Mouse (Mus musculus): ENCODE data around the gene Slbp. TPM values are rescaled to one million over a fixed set of nuclear protein-coding genes. Genes with fewer than 3 reads are reported as not detected.

Slbp gene
- 16.7 and 25.4 TPM in 2 replicates for polyA plus RNA-seq (2012; rRNA removed)

GRCm38 (mm10) chr5:33651921-33652782 is at the start of gene Slbp:
Slbp (minus strand) TSS chr5:33652574.
- peak within 1 kb of the TSS; percentile 94 for H3K27ac ChIP-seq (ENCODE audit: insufficient read depth, low read depth, low read length)
- TF ChIP-seq POLR2A (IDR thresholded peaks at IDR 0.05; ENCODE audit: low read depth, low read length) = peak; percentile 99
- no peak for TF ChIP-seq CTCF (IDR thresholded peaks at IDR 0.05; ENCODE audit: extremely low read depth, insufficient read length, insufficient replicate concordance, low read depth, low read length)
- peaks cover 30% of the 10 kb centered on the region for H3K36me3 ChIP-seq (ENCODE audit: control insufficient read depth, insufficient read depth, low read length)
- H3K4me1 ChIP-seq (ENCODE audit: control insufficient read depth, insufficient read depth, insufficient read length, low read length) = peaks cover 13% of the 10 kb centered on the region
- no peaks in the 10 kb centered on the region for H3K27me3 ChIP-seq (ENCODE audit: control insufficient read depth, insufficient read depth, low read length)
- peak within 1 kb of the TSS; percentile 74 for H3K4me3 ChIP-seq (ENCODE audit: low read depth, low read length)
- under 1% methylated on average over 82 of the region's 82 CpGs for WGBS

DNA sequence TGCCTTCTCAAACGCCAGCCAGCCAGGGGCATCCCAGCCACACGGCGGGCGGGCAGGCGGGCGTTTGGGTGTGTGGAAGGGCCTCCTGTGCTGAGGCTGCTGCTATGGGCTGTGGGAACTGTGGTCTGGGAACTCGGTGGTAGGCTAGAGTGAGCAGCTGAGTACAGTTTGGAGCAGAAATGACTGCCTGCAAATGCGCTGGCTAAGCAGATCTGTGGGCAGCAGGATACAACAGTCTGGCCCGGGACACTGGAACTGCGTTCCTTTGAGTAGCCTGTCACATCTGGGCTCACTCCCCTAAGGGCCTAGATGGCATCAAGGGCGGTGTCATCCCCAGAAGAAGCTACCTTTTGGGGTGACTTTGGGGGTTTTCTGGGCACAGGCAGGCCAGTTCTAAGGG is 49.5 kb upstream of the Slbp start:
- WGBS = 91% methylated on average over 11 of the region's 11 CpGs

DNA sequence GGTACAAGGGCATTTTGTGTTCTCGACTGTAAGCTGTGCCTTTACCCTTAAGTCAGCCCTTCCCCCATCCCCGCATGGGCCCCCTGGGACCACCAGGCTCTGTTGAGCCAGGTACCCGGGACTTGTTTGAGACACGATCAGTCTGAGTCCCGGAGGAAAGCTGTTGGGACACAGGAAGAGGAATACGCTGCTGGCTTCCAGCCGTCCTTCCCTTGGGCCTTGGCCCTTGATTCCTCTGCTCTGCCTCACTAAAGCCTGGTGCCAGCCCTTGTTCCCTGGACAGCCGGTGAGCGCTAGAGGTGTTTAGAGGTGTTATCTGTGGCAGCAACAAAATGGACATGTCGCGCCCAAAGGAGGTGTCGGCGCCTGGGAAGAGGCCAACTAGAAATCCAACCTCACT is 47.6 kb upstream of the Slbp start:
- Histone ChIP-seq H3K4me3 (ENCODE audit: low read depth, low read length) (no peak overlapping the region), H3K4me1 (ENCODE audit: control insufficient read depth, insufficient read depth, insufficient read length, low read length) (peaks cover 8% of the 10 kb centered on the region), H3K27ac (ENCODE audit: insufficient read depth, low read depth, low read length) (no peak overlapping the region), H3K36me3 (ENCODE audit: control insufficient read depth, insufficient read depth, low read length) (no peaks in the 10 kb centered on the region), H3K27me3 (ENCODE audit: control insufficient read depth, insufficient read depth, low read length) (peaks cover 6% of the 10 kb centered on the region)
- TF ChIP-seq CTCF (IDR thresholded peaks at IDR 0.05; ENCODE audit: extremely low read depth, insufficient read length, insufficient replicate concordance, low read depth, low read length) = no peak
- TF ChIP-seq POLR2A (IDR thresholded peaks at IDR 0.05; ENCODE audit: low read depth, low read length) = no peak
- 33% methylated on average over 13 of the region's 13 CpGs for WGBS

More for the DNA sequence above, 49.5 kb upstream of the Slbp start:
- TF ChIP-seq POLR2A (IDR thresholded peaks at IDR 0.05; ENCODE audit: low read depth, low read length) (no peak), CTCF (IDR thresholded peaks at IDR 0.05; ENCODE audit: extremely low read depth, insufficient read length, insufficient replicate concordance, low read depth, low read length) (no peak)
- Histone ChIP-seq H3K4me1 (ENCODE audit: control insufficient read depth, insufficient read depth, insufficient read length, low read length) (peaks cover 8% of the 10 kb centered on the region; the same call in 1 of the 2 replicates), H3K27ac (ENCODE audit: insufficient read depth, low read depth, low read length) (no peak overlapping the region), H3K36me3 (ENCODE audit: control insufficient read depth, insufficient read depth, low read length) (no peaks in the 10 kb centered on the region), H3K27me3 (ENCODE audit: control insufficient read depth, insufficient read depth, low read length) (no peaks in the 10 kb centered on the region; the same call in 1 of the 2 replicates), H3K4me3 (ENCODE audit: low read depth, low read length) (no peak overlapping the region)

GRCm38 (mm10) chr5:33698669-33699068 is 46.3 kb upstream of the Slbp start:
- Histone ChIP-seq H3K27me3 (ENCODE audit: control insufficient read depth, insufficient read depth, low read length) (peaks cover 11% of the 10 kb centered on the region), H3K27ac (ENCODE audit: insufficient read depth, low read depth, low read length) (no peak overlapping the region), H3K36me3 (ENCODE audit: control insufficient read depth, insufficient read depth, low read length) (no peaks in the 10 kb centered on the region), H3K4me1 (ENCODE audit: control insufficient read depth, insufficient read depth, insufficient read length, low read length) (peaks cover 11% of the 10 kb centered on the region), H3K4me3 (ENCODE audit: low read depth, low read length) (no peak overlapping the region)
- WGBS = 98% methylated on average over 5 of the region's 5 CpGs
- TF ChIP-seq CTCF (IDR thresholded peaks at IDR 0.05; ENCODE audit: extremely low read depth, insufficient read length, insufficient replicate concordance, low read depth, low read length) (no peak), POLR2A (IDR thresholded peaks at IDR 0.05; ENCODE audit: low read depth, low read length) (no peak)

DNA sequence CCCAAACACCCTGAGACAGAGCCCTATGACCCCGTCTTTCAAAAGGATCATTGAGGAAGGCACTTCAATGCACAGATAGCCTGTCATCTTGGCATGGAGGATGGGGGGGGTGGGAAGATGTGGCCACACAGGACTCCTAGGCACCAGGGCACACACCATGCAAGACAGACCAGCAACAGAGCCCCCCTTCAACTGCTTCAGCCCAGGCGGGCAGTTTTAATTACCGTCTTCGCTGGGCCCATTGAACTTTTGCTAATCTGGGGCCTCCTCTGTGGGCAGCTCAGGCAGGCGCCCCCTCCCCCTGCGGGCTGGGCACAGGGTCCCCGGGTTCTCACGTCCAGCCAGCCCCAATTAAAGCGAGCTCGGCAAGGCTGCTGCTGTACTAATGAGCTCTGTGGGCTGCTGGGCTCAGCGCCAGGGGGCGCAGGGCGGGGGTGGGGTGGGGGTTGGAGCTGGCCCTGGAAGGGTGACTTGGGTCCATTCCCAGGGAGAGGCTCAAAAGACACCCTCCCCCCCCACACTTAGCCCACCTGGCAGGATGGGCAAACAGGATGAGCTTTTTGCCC is 45.7 kb upstream of the Slbp start:
- H3K27ac ChIP-seq (ENCODE audit: insufficient read depth, low read depth, low read length) = no peak overlapping the region
- 56% methylated on average over 13 of the region's 13 CpGs for WGBS
- peaks cover 11% of the 10 kb centered on the region for H3K27me3 ChIP-seq (ENCODE audit: control insufficient read depth, insufficient read depth, low read length)

DNA sequence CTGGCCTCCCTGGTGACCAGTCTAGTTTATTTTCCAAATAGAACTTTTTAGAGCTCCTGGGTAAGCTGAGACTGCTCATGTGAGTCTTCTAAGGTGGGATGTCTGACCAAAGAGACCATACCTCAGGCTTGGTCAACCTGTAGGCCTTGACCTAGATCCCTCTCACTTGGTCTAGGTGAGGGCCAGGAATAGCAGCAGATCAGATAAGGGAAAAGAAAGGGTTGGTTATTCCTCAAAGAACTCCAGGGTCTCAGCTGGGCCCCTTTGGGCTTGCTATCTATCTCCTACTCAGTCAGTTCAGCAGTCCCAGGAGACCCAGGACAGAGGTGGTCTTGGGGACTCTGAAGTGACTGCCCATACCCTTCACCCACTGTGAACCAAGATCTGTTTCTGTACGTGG is 45.2 kb upstream of the Slbp start:
- 92% methylated on average over 1 of the region's 1 CpGs for WGBS
- H3K27ac ChIP-seq (ENCODE audit: insufficient read depth, low read depth, low read length) = no peak overlapping the region
- no peak for TF ChIP-seq CTCF (IDR thresholded peaks at IDR 0.05; ENCODE audit: extremely low read depth, insufficient read length, insufficient replicate concordance, low read depth, low read length)
- TF ChIP-seq POLR2A (IDR thresholded peaks at IDR 0.05; ENCODE audit: low read depth, low read length) = no peak

More for the DNA sequence above, 45.7 kb upstream of the Slbp start:
- H3K36me3 ChIP-seq (ENCODE audit: control insufficient read depth, insufficient read depth, low read length) = no peaks in the 10 kb centered on the region
- H3K4me1 ChIP-seq (ENCODE audit: control insufficient read depth, insufficient read depth, insufficient read length, low read length) = peaks cover 11% of the 10 kb centered on the region
- TF ChIP-seq CTCF (IDR thresholded peaks at IDR 0.05; ENCODE audit: extremely low read depth, insufficient read length, insufficient replicate concordance, low read depth, low read length) (no peak), POLR2A (IDR thresholded peaks at IDR 0.05; ENCODE audit: low read depth, low read length) (no peak)
- H3K4me3 ChIP-seq (ENCODE audit: low read depth, low read length) = no peak overlapping the region

DNA sequence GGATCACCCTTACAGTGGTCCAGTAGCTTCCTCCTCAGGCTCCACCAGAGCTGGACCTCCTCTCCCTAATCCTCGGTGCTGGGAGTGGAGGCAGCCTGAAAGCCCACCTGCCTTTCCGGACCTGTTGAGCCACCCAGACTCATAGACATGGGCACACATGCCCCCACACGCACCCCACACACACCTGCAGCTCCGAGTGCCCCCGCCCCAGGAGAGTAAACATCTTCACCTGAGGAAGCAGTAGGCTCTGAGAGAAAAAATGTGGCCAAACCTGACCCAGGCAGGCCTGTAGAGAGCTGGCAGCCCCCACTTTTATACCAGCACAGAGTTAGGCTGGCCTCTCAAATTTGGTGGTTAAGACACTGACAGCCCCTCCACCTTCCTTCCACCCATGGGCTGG is 44.1 kb upstream of the Slbp start:
- H3K4me1 ChIP-seq (ENCODE audit: control insufficient read depth, insufficient read depth, insufficient read length, low read length) = peaks cover 15% of the 10 kb centered on the region
- H3K36me3 ChIP-seq (ENCODE audit: control insufficient read depth, insufficient read depth, low read length) = no peaks in the 10 kb centered on the region
- peaks cover 11% of the 10 kb centered on the region for H3K27me3 ChIP-seq (ENCODE audit: control insufficient read depth, insufficient read depth, low read length)
- H3K4me3 ChIP-seq (ENCODE audit: low read depth, low read length) = no peak overlapping the region
- no peak for TF ChIP-seq CTCF (IDR thresholded peaks at IDR 0.05; ENCODE audit: extremely low read depth, insufficient read length, insufficient replicate concordance, low read depth, low read length)
- no peak for TF ChIP-seq POLR2A (IDR thresholded peaks at IDR 0.05; ENCODE audit: low read depth, low read length)
- WGBS = 48% methylated on average over 5 of the region's 5 CpGs
- no peak overlapping the region for H3K27ac ChIP-seq (ENCODE audit: insufficient read depth, low read depth, low read length)

More for the DNA sequence above, 45.2 kb upstream of the Slbp start:
- Histone ChIP-seq H3K36me3 (ENCODE audit: control insufficient read depth, insufficient read depth, low read length) (no peaks in the 10 kb centered on the region), H3K4me1 (ENCODE audit: control insufficient read depth, insufficient read depth, insufficient read length, low read length) (peaks cover 12% of the 10 kb centered on the region), H3K27me3 (ENCODE audit: control insufficient read depth, insufficient read depth, low read length) (peaks cover 11% of the 10 kb centered on the region), H3K4me3 (ENCODE audit: low read depth, low read length) (no peak overlapping the region)

All from small intestine, adult 2 months (tissue).